Mouse (Mus musculus) intestine, postnatal 0 days (tissue): ENCODE measurements at regions not wholly inside any gene's neighbourhood (a gene's known extent, or its start where the extent isn't known, plus 50 kb on each side); places are given as distances from the start of the nearest gene placed in this dataset.

Source experiments
- ATAC-seq: fragments of 200-750 bp; cut with Nextera tagmentation; 2 replicates; pipeline ENCODE4 v1.8.0; 2017; ENCODE audit warnings: mild to moderate bottlenecking, moderate TSS enrichment, moderate library complexity
- H3K27ac ChIP-seq: fragments of 300-500 bp; sonication (generic); 2 replicates; pipeline ENCODE4 v1.5.1; 2014; ENCODE audit warnings: mild to moderate bottlenecking, low read depth, low read length, moderate library complexity
- H3K27me3 ChIP-seq: fragments of 300-500 bp; sonication (generic); replicated peaks from 2 replicates; pipeline ENCODE4 v1.6.1; 2014; ENCODE audit warnings: low read length, mixed read lengths; ENCODE audit not compliant: control insufficient read depth, insufficient read depth
- H3K36me3 ChIP-seq: fragments of 300-500 bp; sonication (generic); 2 replicates; pipeline ENCODE4 v1.6.1; 2014; ENCODE audit warnings: mild to moderate bottlenecking, moderate library complexity; ENCODE audit not compliant: control insufficient read depth, insufficient read depth
- H3K4me1 ChIP-seq: fragments of 300-500 bp; sonication (generic); replicated peaks from 2 replicates; pipeline ENCODE4 v1.6.1; 2014; ENCODE audit warnings: antibody characterized with exemption, low read length, mixed read lengths; ENCODE audit not compliant: control insufficient read depth, insufficient read depth
- H3K4me2 ChIP-seq: fragments of 300-500 bp; sonication (generic); replicated peaks from 2 replicates; pipeline ENCODE4 v1.6.1; 2014; ENCODE audit warnings: low read depth, mild to moderate bottlenecking, moderate library complexity
- H3K4me3 ChIP-seq: fragments of 300-500 bp; sonication (generic); 2 replicates; pipeline ENCODE4 v1.5.1; 2014; ENCODE audit warnings: low read depth, low read length
- H3K9ac ChIP-seq: fragments of 300-500 bp; sonication (generic); 2 replicates; pipeline ENCODE4 v1.6.1; 2014; ENCODE audit warnings: mild to moderate bottlenecking, low read depth, low read length
- H3K9me3 ChIP-seq: fragments of 300-500 bp; sonication (generic); 2 replicates; pipeline ENCODE4 v1.6.1; 2016; ENCODE audit warnings: mixed run types; ENCODE audit not compliant: control insufficient read depth
- CTCF ChIP-seq: sonication (generic); IDR thresholded peaks from 2 replicates; pipeline ENCODE4 v1.5.1; 2016; ENCODE audit warnings: low read depth, mild to moderate bottlenecking, control low read depth, antibody characterized with exemption, moderate library complexity
- WGBS: fragments of 180-500 bp; shearing (Covaris S2); extraction: QIAGEN DNeasy Blood & Tissue Kit; methylation state at CpG from one replicate; pipeline ENCODE4 v1.1.7; 2014; 5-methylcytosine and 5-hydroxymethylcytosine counted together

DNA sequence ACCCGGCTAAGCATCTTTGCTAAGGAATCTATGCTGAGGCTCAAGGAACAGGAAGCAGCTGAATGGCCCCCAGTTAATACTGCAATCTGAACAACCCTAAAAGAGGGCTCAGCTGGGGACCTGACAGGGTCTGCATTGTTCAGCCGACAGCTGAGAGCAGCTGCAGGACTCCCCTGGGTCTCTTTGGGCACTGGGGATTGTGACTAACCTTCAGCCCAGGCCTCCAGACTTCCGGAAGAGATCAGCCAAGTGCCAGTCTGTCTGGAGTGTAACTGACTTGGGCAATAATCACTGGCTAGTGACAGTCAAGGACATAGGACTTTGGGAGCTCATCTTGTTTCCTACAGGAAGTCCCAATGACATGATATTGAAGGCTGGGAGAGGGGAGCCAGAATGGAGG lies 73.1 kb downstream of the Rpusd4 start:
- Histone ChIP-seq H3K4me3 (no peak overlapping the region), H3K27ac (no peak overlapping the region), H3K27me3 (0 out of 2 replicates have a peak, but pooled peaks cover 2% of the 10 kb centered on the region), H3K9ac (no peak overlapping the region), H3K4me2 (no peak overlapping the region), H3K36me3 (no peaks in the 10 kb centered on the region), H3K9me3 (no peaks in the 10 kb centered on the region), H3K4me1 (0 out of 2 replicates have a peak, but pooled peaks cover 2% of the 10 kb centered on the region)
- TF ChIP-seq CTCF = no peak
- 49% methylated on average over 3 of the region's 3 CpGs for WGBS
- no peak for ATAC-seq

DNA sequence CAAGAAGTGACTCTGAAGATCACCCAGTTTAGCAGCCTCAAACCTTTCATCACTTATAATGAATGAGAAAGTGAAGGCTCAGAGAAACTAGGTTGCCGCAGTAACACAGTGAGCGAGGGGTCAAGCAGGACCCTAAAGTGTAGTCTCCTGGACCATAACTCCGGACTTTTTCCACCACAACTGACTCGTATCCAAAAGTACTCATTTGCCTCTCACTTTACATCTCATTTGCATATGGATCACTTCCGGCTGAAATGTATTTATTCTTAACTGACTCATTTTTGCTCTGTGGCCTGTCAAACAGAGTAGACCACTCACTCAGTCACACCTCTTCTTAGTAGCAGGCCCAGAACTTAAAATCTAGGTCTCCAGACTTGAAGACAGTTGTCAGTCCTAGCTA lies 73.7 kb downstream of the Rpusd4 start:
- Histone ChIP-seq H3K4me1 (0 out of 2 replicates have a peak, but pooled peaks cover 2% of the 10 kb centered on the region), H3K27ac (no peak overlapping the region)

GRCm38 (mm10) chr9:35342436-35342835 lies 74.8 kb downstream of the Rpusd4 start:
- H3K4me2 ChIP-seq = no peak overlapping the region
- WGBS = 58% methylated on average over 2 of the region's 2 CpGs
- 0 out of 2 replicates have a peak, but pooled peaks cover 2% of the 10 kb centered on the region for H3K4me1 ChIP-seq
- no peaks in the 10 kb centered on the region for H3K36me3 ChIP-seq
- H3K27me3 ChIP-seq = 0 out of 2 replicates have a peak, but pooled peaks cover 3% of the 10 kb centered on the region
- H3K4me3 ChIP-seq = no peak overlapping the region
- no peak for ATAC-seq
- TF ChIP-seq CTCF = no peak
- H3K27ac ChIP-seq = no peak overlapping the region
- H3K9me3 ChIP-seq = no peaks in the 10 kb centered on the region
- H3K9ac ChIP-seq = no peak overlapping the region

More for the DNA sequence above, 73.7 kb downstream of the Rpusd4 start:
- ATAC-seq = no peak
- Histone ChIP-seq H3K36me3 (no peaks in the 10 kb centered on the region), H3K27me3 (0 out of 2 replicates have a peak, but pooled peaks cover 3% of the 10 kb centered on the region), H3K9ac (no peak overlapping the region), H3K4me2 (no peak overlapping the region), H3K9me3 (no peaks in the 10 kb centered on the region), H3K4me3 (no peak overlapping the region)
- 85% methylated on average over 5 of the region's 5 CpGs for WGBS
- no peak for TF ChIP-seq CTCF

GRCm38 (mm10) chr9:35343336-35343735 lies 75.7 kb downstream of the Rpusd4 start:
- Histone ChIP-seq H3K27ac (no peak overlapping the region), H3K4me1 (0 out of 2 replicates have a peak, but pooled peaks cover 2% of the 10 kb centered on the region), H3K4me3 (no peak overlapping the region), H3K9ac (no peak overlapping the region), H3K4me2 (no peak overlapping the region), H3K9me3 (no peaks in the 10 kb centered on the region), H3K27me3 (0 out of 2 replicates have a peak, but pooled peaks cover 3% of the 10 kb centered on the region), H3K36me3 (no peaks in the 10 kb centered on the region)
- no peak for TF ChIP-seq CTCF
- ATAC-seq = peak; percentile 37; the same call in 1 of the 2 replicates

DNA sequence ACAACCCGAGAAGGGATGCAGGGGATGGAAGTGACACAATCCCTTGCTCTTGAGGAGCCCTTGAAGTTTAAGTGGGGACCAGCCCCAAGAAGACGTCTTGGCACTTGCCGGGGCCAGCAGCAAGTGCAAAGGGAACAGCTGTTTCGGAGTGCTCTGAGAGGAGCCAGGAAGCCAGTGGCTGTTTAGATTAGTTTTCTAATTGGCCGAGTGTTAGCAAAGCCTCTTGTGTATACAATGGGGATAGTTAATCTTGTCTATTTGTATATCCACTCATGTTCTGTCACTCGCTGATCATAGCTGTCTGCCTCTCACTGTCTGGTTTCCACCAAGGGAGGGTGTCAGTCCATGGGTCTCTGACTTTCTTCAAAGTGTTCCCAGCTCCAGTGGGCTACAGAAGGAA lies 76.6 kb upstream of the Cdon start:
- TF ChIP-seq CTCF = no peak
- H3K4me3 ChIP-seq = no peak overlapping the region
- no peak overlapping the region for H3K9ac ChIP-seq
- whole genome bisulfite sequencing = 52% methylated on average over 6 of the region's 6 CpGs
- 0 out of 2 replicates have a peak, but pooled peaks cover 3% of the 10 kb centered on the region for H3K27me3 ChIP-seq
- H3K27ac ChIP-seq = no peak overlapping the region
- ATAC-seq = 0 out of 2 replicates have a peak, but pooled peaks have one; percentile 15
- H3K4me1 ChIP-seq = 0 out of 2 replicates have a peak, but pooled peaks cover 2% of the 10 kb centered on the region
- H3K4me2 ChIP-seq = no peak overlapping the region
- H3K36me3 ChIP-seq = no peaks in the 10 kb centered on the region
- H3K9me3 ChIP-seq = no peaks in the 10 kb centered on the region

GRCm38 (mm10) chr9:35346378-35346777 lies 74.5 kb upstream of the Cdon start:
- H3K27ac ChIP-seq = no peak overlapping the region
- 0 out of 2 replicates have a peak, but pooled peaks cover 2% of the 10 kb centered on the region for H3K4me1 ChIP-seq
- no peak overlapping the region for H3K4me3 ChIP-seq
- peak; percentile 50 for ATAC-seq
- no peak overlapping the region for H3K9ac ChIP-seq
- no peaks in the 10 kb centered on the region for H3K9me3 ChIP-seq
- no peaks in the 10 kb centered on the region for H3K36me3 ChIP-seq
- 3% methylated on average over 5 of the region's 5 CpGs for WGBS
- TF ChIP-seq CTCF = no peak
- peaks cover 6% of the 10 kb centered on the region; the same call in 1 of the 2 replicates for H3K27me3 ChIP-seq
- H3K4me2 ChIP-seq = no peak overlapping the region

DNA sequence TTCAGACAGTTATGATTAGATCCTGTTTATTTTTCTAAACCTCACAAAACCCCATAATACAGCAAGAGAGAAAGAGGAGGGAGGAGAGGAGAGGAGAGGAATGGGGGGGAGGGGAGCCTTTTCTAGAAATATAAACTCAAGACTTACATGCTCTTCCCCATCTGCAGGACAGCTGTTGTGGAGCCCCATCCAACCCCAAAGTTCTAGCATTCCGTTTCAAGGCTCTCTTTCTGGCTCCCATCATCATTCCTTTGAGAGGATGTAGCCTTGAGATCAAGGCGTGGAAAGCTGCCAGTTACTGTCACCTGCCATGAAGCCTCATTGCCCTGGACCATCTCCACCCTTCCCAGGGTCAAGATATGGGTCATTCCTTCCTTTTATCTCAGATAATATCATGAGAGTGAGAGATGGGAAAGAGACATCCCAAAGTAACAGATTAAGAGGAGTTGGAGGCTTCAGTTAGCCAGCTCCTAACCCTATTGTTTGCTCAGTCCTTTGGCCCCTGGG lies 70.8 kb upstream of the Cdon start:
- no peak overlapping the region for H3K27ac ChIP-seq
- no peak for ATAC-seq
- no peak overlapping the region for H3K4me3 ChIP-seq

More for the DNA sequence above, 70.8 kb upstream of the Cdon start:
- H3K4me2 ChIP-seq = no peak overlapping the region
- no peak overlapping the region for H3K9ac ChIP-seq
- no peaks in the 10 kb centered on the region for H3K9me3 ChIP-seq
- H3K4me1 ChIP-seq = no peaks in the 10 kb centered on the region
- H3K36me3 ChIP-seq = no peaks in the 10 kb centered on the region
- H3K27me3 ChIP-seq = peaks cover 10% of the 10 kb centered on the region
- TF ChIP-seq CTCF = no peak
- WGBS = 53% methylated on average over 2 of the region's 2 CpGs
